Mouse (Mus musculus): ENCODE results near the gene Hcfc1r1.

Gene Hcfc1r1

DNA sequence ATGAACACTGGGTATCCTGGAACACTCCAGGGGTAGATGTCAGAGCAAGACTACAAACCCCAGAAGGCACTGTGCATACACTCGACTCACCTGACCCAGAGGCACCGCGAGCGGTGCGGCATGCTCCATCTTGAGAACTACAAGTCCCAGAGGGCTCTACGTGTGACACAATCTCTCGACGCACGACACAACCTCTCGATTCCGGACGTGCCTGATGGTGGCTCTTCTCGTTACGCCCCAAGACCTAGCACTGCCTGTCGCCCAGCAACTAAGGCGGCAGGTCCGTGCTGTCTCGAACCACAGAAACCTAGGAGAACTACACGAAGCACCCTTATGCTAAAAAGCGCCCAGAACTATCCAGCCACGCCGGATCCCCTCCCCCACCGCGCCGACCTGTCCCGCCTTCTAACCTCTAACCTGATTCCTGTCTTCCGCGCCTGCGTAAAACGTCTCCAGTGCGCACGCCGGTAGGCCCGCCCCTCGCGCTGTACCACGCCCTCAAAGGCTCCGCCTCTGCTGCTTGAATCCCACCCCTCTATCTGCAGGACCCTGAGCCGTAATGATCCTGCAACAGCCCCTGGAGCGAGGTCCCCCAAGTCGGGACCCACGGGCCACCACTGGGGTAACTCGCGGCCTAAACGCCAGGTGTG is at the start of gene Hcfc1r1, which contains the start of gene Thoc6:
TSS of gene Hcfc1r1 (plus strand) at position 173 of the 650 bp plus-strand sequence.
TSS of gene Thoc6 (minus strand) at position 459 of the 650 bp plus-strand sequence.
- peak; percentile 97 for DNase-seq

DNA sequence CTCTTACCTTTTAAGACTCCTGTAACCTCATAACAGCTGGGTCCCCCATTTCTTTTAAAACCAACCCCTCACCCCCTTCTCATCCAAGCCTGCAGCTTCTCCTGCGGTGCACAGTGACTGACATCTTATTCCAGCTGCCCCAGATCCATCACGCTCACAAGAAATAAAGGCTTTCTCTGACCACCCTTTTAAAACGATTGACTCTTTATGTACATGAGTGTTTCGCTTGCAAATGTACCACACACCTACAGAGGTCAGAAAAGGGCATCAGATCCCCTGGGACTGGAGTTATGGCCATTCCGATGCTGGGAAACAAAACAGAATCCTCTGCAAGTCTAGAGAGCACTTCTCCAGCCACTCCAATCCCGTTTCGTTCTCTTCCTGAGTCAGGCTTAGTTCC is 45.6 kb upstream of the Hcfc1r1 start:
- no peak for DNase-seq

DNA sequence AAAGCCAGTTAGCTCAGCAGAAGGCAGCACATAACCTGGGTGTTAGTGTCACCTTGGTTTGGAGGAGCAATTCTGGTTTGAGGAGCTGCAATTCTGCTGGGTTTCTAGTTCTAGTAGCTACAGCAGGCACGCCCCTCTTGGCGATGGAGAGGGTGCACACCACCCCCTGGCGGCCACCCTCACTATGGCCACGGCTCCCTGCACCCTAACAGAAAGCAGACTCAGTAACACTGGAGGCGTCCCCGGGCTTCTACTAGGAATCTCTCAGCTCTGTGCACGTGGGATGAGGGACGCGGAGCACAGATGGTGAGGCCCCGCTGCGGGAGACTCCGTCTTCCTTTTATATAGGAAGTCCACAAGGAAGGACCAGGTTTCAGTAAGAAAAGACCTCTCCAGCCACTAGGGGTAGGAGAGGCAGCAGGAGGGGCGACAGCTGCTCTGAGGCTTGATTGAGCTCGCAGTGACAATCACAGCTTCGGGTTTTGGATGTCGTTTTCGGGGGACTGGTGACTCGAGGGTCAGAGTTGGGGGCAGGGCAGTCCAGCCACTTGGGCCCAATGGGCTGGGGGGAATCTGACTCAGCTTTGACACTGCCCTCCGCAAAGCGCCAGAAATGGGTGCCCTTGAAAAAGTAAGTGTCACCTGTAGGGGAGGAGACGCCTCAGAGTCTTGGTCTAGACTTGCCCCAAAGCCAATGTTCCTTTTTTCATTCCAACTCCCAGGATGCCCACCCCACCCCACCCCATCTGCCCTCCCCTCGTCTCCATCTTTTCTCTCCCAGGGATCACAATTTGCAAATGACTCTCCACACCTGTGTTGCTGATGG is 43.0 kb upstream of the Hcfc1r1 start:
- DNase-seq, result peak; percentile 67

DNA sequence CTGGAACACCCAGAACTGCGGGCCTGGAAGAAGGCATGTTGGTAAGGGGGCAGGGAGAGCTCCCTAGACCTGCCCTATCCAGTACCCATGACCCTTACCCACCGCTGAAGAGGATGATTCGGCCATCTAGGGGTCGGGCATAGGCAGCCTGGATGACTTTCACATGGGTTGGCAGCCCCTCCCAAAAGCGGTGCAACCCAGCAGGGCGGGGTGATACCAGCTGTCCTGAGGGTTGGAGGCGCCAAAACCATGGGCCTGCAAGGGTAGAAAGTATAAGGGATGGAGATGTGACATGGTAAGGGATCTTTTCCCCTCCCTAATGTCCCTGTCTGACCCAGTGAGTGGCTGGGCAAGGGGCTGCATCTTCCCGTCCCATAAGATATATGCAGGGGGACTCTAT is 42.2 kb upstream of the Hcfc1r1 start:
- no peak for DNase-seq

DNA sequence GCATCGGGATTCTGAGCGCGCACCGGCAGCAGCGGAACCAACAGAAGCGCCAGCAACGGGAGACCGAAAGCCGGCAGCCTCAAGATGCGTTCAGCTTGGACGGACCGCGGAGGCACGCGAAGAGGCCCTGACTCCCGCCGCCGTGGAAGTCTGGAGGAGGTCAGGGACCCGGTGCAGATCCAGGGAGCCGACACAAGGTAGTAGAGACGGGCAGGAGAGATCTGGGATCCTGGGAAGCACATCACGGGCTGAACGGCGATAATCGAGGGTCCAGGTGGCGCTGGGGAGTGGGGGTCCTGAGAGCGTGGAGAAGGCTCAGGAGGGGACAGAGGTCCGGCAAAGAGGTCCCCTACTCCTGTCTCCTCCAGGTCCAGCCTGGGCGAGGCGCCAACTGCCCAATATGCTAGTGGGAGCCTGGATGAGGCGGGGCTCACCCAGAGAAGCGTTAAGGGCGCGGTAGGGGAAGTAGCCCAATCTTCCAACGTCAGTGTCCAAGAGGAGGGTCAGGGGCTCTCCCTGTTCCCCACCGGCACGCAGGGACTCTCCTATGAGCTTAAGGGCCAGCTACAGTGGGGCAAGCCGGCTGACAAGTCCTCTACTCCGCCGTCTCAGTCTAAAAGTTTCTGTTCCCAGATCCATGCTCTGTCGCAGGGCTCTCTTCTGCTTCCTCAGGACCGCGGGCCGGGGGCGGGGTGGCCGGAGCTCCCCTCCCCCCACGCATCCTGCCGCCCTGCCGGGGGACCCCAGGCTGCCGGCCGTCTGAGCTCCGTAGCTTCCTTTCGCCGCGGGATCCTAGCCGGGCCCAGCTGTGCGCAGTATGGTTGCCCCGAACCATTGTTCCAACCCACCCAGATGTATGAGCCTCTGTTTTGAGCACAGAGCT is 28.5 kb upstream of the Hcfc1r1 start, which contains the start of gene Mmp25:
TSS of gene Mmp25 (minus strand) at position 665 of the 883 bp plus-strand sequence.
- DNase-seq, result no peak

DNA sequence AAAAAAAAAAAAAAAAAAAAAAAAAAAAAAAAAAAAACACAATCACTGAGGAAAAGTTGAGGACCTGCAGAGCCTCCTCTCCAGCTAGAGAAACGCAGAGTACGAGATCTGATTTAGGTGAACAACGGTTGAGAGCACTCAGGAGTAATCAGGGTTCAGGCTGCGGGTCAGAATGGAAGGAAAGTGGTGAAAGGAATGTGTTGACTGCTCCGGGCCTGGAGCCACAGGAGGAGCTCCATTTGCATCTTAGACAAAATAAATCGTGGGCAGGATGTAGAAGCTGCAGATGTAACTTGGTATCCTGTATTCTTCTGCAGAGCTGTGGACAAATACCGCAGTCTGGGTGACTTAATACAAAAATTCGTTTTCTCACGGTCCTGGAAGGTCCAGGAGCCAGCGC is 27.5 kb upstream of the Hcfc1r1 start:
- no peak for DNase-seq

DNA sequence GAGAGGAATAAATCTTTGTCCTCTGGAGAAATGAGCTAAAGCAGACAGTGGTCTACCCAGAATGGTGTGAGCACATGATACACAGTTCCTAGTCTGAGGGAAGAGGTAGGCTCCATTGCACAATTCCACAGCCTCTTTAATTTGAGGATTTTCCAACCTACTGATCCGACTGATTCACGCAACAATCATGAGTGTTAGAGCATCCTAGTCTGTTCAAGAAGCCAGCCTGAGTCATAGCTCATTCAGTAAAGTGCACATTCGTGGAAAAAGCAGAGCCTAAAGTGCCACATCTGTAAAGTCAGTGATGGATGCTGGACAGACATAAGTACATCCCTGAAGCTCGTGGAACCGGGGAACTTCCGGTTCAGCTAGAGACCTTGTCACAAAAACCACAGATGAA is 22.0 kb upstream of the Hcfc1r1 start:
- no peak for DNase-seq

DNA sequence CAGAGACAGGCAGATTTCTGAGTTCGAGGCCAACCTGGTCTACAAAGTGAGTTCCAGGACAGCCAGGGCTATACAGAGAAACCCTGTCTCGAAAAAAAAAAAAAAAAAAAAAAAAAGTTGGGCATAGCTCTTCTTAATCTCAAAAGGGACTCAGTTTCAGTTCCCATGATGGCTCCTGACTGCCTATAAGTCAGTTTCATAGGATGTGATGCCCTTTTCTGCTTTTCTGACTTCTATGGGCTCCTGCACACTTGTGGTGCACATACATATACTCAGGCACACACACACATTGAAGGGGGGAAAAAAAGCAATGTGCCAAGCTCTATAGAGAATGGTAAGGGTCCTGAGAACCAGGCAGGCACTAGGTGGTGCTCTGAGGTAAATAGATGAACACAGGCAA is 20.1 kb upstream of the Hcfc1r1 start:
- no peak for DNase-seq

DNA sequence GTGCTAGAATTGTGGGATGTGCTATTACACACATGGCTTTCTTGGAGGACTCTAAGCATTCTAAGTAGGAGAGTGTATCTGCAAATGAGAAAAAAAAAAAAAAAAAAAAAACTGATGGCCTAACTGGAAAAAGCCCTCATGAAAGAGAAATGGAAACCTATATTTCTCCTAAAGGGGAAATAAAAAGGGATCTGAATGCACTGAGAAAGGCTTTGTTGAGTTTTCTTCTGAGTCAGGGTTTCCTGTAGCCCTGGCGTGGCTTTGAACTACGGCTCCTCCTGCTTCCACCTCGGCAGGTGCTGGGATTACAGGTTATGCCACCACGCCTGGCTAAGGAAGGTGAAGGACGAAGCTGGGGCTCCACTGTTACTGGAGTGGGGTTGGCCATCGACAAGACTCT is 19.4 kb upstream of the Hcfc1r1 start:
- no peak for DNase-seq

DNA sequence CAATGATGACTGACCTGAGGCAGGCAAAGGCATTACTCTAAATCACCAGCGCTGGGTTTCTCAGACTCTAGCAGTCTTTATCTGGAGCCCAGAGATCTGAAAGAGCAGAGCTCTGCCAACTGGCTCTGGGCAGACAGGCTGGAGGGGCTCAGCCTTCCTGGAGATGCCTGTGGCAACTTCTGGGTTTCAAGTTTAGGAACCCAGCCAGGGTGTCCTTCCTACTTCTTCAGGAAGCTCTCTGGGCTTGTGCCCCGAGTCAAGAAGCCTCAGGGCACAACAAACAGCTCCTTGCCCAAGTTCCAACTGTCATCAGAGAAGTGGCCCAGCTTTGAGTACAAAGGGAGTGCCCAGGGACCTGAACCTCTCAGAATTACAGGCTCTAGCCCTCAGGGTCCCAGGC is 19.0 kb upstream of the Hcfc1r1 start:
- DNase-seq, result no peak

DNA sequence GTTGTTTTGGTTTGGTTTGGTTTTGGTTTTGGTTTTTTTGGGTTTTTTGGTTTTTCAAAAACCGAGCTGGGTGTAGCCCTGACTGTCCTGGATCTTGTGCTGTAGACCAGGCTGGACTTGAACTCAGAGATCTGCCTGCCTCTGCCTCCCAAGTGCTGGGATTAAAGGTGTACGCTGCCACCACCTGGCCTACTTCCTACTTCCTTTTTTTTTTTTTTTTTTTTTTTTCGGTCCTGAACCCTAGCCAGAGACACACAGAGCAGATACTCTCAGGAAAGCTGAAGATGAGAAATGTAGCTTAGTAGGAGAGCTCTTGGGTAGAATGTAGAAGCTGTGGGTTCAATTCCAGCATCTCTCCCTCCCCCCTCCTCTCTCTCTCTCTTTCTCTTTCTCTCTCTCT is 14.9 kb upstream of the Hcfc1r1 start:
- no peak for DNase-seq

DNA sequence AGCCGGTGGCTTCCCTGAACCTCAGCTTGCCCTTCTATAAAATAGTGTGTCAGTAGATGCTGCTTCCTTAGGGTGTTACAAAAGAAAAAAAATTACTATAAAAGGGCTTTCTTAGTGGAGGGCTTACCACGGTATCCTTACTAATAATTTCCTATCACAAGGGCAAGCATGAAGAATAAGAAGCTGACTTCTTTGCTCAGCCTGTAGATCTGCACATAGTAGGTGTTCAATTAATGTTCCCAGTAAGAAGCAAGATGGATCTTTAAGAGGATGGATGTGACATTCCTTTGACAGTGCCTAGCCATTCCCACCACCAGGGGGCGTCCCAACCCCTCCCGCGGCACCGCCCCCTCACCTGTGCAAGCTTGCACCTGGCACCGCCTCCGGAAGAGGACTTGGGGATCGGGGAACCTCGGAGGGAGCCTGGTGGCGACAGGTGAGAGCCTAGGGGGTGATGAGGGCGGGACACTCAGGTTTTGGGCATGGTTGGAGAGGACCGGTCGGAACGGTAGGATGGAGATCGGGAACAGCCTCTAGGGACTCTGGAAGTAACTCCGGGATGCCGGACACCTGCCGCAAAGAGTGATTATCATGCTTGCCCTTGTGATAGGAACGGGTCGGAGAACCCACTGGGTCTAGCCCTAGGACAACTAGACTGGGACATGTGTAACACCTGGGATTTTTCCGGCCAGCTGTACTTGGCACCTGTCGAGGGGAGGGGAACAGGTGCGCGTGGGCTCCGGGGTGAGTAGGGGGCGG is 13.1 kb upstream of the Hcfc1r1 start, which contains the start of gene Bicdl2:
TSS of gene Bicdl2 (plus strand) at position 390 of the 759 bp plus-strand sequence.
- DNase-seq, result peak; percentile 47

DNA sequence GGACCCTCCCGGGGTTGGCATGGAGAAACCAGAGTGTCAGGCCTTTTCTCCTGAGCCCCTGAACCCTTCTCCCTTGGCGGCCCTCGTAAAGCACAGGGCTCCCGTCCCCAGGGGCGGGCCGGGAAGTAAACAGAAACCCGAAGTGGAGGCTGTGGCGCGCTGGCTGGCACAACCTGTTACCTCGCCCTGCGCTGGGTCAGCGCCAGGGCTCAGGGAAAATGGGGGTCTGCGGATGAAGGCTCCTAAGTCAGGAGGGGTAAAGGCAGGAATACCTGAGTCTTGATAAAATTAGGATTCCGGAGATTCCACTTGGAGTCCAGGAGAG is 12.6 kb upstream of the Hcfc1r1 start:
- DNase-seq, result no peak

DNA sequence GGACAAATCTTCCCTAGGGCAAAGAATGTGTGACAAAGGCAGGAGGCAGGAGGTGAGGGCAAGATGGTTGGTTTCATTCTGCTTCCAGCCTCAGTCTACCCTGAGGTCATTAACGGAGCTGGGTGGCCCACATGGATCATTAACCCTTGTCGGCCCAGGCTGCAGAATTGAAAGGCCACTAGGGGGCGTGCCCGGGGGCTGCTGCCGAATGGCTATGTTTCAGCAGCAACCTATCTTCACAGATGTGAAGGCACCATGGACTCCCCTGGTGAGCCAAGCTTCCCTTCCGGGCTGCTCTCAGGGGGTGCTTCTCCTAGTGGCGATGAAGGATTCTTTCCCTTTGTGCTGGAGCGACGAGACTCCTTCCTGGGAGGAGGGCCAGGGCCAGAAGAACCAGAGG is 11.9 kb upstream of the Hcfc1r1 start:
- DNase-seq, result no peak

DNA sequence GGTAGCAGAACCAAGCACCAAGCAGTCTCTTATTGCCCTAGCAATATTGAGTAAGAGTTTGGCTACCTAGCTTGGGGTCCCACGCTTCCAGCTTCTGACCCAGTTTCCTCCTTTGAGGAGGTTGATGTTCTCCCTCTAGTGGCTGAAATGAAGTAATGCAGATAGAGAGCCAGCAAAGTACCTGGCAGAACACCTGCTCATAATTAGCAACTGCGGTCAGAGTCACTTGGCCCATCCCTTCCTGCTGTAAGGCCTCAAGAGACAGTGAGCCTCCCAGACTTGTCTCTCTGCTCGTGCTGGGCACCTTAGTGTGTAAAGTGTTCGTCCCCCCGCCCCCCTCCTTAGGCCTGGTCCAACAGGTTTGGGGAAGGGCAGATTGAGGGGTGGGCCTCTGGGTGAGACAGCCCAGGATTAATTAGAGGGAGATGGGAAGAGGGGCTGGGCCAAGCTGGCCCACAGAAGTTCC is 8.8 kb upstream of the Hcfc1r1 start:
- no peak for DNase-seq

DNA sequence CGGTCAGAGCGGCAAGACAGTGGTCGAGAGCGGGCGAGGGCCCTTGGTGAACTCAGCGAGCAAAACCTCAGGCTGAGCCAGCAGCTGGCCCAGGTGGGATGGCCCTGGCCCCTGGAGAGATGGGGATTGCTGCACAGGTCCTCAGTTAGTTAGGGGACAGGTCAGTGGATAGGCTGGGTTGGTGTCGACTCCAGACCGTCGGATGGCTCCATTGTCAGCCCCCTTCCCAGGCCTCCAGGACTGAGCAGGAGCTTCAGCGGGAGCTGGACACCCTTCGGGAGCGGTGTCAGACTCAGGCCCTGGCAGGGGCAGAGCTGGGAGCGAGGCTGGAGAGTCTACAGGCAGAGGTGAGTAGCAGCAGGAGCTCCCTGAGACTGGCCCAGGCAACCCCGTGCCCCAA is 7.9 kb upstream of the Hcfc1r1 start:
- no peak for DNase-seq

DNA sequence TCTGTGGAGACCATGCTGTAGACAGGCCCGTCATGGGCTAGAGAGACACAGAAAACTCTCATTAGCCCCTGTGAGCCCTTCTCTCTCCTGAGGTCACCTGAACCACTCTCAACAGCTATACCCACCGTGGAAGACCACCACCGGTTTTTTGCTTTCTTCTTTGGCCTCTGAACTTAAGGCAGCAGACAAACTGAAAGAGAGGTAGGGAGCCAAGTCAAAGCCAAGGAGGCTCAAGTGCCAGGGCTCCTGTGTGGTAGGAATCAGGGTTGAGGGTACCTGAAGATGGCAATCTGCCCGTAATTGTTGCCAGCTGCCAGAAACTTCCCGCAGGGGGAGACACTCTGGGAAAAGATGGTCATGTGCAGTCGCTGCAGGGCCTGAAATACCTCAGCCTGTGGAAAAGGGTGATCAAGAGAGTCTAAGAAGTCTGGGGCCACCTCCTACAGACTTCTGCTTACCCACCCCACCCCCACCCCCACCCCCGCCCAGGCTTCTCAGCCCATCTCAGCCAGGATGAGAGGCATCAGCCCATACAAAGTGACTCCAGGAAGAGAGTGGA is 2.8 kb upstream of the Hcfc1r1 start:
- peak; percentile 55 for DNase-seq

DNA sequence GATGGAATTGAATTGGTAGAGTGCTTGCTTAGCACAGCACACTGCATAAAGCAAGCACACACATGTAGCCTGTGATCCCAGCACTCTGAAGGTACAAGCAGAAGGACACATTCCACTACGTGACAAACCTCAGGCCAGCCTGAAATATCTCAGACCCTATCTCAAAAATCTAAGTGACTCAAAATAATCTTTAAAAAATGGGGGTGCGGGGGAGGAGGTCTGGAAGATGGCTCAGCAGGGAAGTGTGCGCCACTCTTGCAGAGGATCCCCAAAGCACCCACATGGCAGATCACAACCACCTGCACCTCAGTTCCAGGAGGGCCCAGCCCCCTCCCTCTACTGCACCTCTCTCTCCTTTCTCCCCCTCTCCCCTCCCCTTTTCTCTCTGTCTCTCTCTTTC is 1.9 kb upstream of the Hcfc1r1 start:
- DNase-seq, result peak; percentile 55

DNA sequence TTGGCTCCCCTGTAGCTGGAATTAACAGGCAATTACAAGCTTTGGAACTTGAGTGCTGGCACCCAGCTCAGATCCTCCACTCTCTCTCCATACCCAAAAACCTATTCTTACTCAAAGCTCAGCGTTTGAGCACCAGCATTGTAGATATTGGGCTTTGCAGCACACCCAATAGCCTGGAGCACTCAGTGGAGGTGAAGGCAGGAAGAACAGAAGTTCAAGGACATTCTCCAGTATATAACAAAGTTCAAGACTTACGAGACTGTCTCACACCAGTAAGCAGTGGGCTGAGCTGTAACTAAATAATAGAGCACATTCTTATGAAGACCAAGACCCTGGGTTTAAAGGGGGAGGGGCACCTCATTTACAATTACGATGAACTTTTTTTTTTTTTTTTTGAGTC is 635 bp upstream of the Hcfc1r1 start:
- peak; percentile 58 for DNase-seq

DNA sequence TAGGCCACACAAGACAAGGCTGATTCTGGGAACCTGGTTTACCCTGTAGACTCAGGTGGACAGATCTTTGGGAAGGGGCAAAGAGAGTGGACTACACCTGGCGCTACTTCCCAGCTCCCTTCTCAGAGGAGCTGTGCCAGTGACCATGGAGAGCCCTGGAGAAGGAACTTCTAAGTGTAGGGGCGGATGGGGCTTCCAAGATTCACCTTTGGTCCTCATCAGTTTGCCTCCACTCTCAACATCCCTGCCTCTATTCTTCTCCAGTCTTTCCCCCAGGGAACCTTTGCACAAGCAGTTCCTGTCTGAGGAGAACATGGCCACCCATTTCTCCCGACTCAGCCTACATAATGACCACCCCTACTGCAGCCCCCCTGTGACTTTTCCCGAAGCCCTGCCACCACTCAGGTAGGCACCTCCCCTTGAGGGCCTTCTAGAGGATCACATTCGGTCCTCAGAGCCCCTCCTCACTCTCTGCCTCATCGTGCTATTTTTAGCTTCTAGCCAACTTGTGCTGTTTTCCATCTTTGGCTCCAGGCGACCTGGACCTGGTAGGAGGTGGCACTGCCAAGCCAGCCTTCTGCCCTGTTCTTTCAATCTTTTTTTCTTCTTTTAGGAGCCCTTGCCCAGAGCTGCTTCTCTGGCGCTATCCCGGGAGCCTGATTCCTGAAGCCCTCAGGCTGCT is 1.0 kb downstream of the Hcfc1r1 start:
- peak; percentile 77 for DNase-seq

DNA sequence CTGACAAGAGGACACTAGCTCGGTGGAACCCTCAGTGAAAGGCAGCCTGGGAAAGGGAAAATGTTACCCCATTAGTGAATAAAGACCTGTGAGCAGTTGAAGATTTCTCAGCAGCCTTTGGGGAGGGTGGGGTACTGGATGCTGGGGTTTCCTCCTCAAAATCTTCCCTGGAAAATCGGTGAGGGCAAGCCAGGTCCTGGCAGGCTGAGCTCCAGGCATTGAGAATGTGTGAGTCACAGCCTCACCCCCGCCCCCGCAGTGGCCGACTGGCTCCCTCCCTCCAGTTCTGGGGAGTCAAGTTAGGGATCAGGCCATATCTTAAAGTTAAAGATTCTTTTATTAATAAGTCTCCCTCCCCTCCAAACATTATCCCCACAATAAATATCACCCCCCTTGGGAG is 1.7 kb downstream of the Hcfc1r1 start:
- DNase-seq, result peak; percentile 76

Measured in cerebellum, adult 11-12 months (tissue).